Mouse (Mus musculus) kidney, embryonic 16.5 days (tissue): ENCODE results near the gene Olfr160. TPM values are rescaled to one million over a fixed set of nuclear protein-coding genes. Genes with fewer than 3 reads are reported as not detected.

Experiments used
- ATAC-seq: fragments of 200-750 bp; cut with Nextera tagmentation; 2 replicates; pipeline ENCODE4 v1.8.0; 2017; ENCODE audit warnings: moderate TSS enrichment; ENCODE audit not compliant: low FRiP score, low TSS enrichment
- H3K27ac ChIP-seq: fragments of 300-500 bp; sonication (generic); 2 replicates; pipeline ENCODE4 v1.5.1; 2014; ENCODE audit warnings: low read length
- H3K27me3 ChIP-seq: fragments of 300-500 bp; sonication (generic); 2 replicates; pipeline ENCODE4 v1.6.1; 2014; ENCODE audit warnings: low read length, control low read depth, mixed read lengths; ENCODE audit not compliant: insufficient read depth
- H3K36me3 ChIP-seq: fragments of 300-500 bp; sonication (generic); 2 replicates; pipeline ENCODE4 v1.6.1; 2014; ENCODE audit warnings: low read length, control low read depth, mixed read lengths; ENCODE audit not compliant: insufficient read depth
- H3K4me1 ChIP-seq: fragments of 300-500 bp; sonication (generic); 2 replicates; pipeline ENCODE4 v1.6.1; 2014; ENCODE audit warnings: low read length, control low read depth, mixed read lengths; ENCODE audit not compliant: insufficient read depth
- H3K4me2 ChIP-seq: fragments of 300-500 bp; sonication (generic); replicated peaks from 2 replicates; pipeline ENCODE4 v1.6.1; 2014; ENCODE audit warnings: low read depth, low read length
- H3K4me3 ChIP-seq: fragments of 300-500 bp; sonication (generic); 2 replicates; pipeline ENCODE4 v1.5.1; 2014; ENCODE audit warnings: mild to moderate bottlenecking, low read length
- H3K9ac ChIP-seq: fragments of 300-500 bp; sonication (generic); replicated peaks from 2 replicates; pipeline ENCODE4 v1.6.1; 2014; ENCODE audit warnings: low read length
- H3K9me3 ChIP-seq: fragments of 300-500 bp; sonication (generic); 2 replicates; pipeline ENCODE4 v1.6.1; 2016; ENCODE audit warnings: low read length, control low read depth
- WGBS: fragments of 180-500 bp; shearing (Covaris S2); extraction: QIAGEN DNeasy Blood & Tissue Kit; methylation state at CpG from one replicate; pipeline ENCODE4 v1.1.7; 2014; 5-methylcytosine and 5-hydroxymethylcytosine counted together
- polyA plus RNA-seq: library from polyadenylated mRNA; unstranded; fragments of >200 nt; fragmentation: Nextera tagmentation; extraction: Ambion mirVana; gene quantifications from 2 replicates; pipeline ENCODE4 v1.2.1, GENCODE M21; 2015

The Olfr160 gene
- polyA plus RNA-seq, 1 experiment from 2014 or later: not detected

DNA sequence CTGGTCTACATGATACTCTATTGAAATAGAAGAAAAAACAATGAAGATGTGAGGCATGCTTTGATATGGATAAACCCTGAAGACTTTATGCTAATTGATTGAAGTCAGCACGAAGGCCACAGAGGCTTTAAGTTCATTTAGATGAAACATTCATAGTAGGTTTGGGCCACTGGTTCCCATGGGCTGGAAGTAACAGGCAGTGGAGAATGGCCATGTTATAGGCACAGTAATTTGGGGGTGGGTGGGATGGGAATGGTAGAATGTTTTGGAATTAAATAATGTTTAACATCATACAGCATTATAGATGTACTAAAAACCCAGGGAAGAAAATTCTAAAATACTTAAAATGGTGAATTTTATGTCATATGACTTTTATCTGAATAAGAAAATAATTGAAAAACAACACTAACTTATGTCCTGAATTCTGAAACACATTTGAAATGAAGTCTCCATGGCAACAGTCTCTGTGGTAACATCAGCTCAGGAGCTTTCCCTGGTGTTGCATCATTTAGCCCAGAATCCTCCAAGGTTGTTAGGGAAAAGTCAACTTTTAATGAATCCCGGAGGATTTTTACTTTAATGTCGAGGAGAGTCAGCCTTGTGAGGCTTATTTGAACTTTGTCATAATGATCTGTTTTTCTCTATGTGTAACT lies 28.6 kb downstream of the Olfr160 start:
- H3K36me3 ChIP-seq: no peaks in the 10 kb centered on the region
- no peaks in the 10 kb centered on the region for H3K27me3 ChIP-seq
- no peaks in the 10 kb centered on the region for H3K4me1 ChIP-seq
- H3K4me3 ChIP-seq: no peak overlapping the region
- no peak overlapping the region for H3K4me2 ChIP-seq
- no peak overlapping the region for H3K27ac ChIP-seq
- no peaks in the 10 kb centered on the region for H3K9me3 ChIP-seq
- 85% methylated on average over 3 of the region's 3 CpGs for WGBS
- no peak for ATAC-seq
- no peak overlapping the region for H3K9ac ChIP-seq

DNA sequence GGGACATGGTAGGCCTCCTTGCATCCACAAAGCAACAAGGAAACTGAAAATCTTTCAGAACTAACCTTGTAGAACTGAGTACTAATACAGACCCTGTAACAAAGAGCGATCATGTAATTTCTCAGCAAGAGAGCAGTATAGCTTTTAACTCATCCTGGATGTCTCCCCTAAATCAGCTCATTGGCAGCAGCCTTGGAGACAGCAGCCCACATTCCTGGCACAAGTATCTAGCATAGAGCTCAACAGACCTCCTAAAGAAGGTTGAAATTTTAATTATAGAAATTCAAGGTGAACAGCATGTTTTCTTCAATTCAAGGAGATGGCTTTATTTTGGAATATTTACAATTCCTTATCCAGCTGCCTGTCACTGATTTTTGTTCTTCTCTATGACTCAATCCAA lies 34.9 kb downstream of the Olfr160 start:
- WGBS: 92% methylated on average over 1 of the region's 1 CpGs
- Histone ChIP-seq H3K9me3 (no peaks in the 10 kb centered on the region), H3K4me3 (no peak overlapping the region), H3K4me2 (no peak overlapping the region), H3K4me1 (no peaks in the 10 kb centered on the region), H3K9ac (no peak overlapping the region), H3K27me3 (no peaks in the 10 kb centered on the region), H3K36me3 (no peaks in the 10 kb centered on the region), H3K27ac (no peak overlapping the region)
- no peak for ATAC-seq

GRCm38 (mm10) chr9:37675287-37675686 lies 40.8 kb downstream of the Olfr160 start:
- WGBS: 76% methylated on average over 4 of the region's 4 CpGs
- H3K4me3 ChIP-seq: no peak overlapping the region

DNA sequence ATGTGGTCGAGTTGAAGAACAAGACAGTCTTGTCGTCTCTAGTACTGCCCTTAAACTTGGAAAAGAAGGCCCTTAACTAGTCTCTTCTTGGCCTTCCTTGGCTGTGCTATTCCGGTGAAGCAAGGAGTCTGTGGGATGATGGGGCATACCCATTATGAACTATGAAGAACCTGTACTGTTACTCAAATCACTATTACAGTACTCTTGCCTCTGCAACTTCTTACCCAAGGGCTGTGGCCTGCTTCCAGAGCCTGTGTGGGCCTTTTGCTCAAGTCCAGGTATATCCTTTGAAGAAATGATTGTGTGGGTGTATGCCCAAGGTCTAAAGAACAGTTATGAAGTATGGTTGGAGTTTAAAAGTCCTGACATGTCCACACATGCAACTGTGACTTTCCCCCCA lies 45.8 kb downstream of the Olfr160 start:
- H3K27ac ChIP-seq: no peak overlapping the region

More at GRCm38 (mm10) chr9:37675287-37675686, 40.8 kb downstream of the Olfr160 start:
- Histone ChIP-seq H3K36me3 (no peaks in the 10 kb centered on the region), H3K27ac (no peak overlapping the region), H3K4me1 (no peaks in the 10 kb centered on the region), H3K9ac (no peak overlapping the region), H3K4me2 (no peak overlapping the region), H3K27me3 (no peaks in the 10 kb centered on the region), H3K9me3 (no peaks in the 10 kb centered on the region)
- ATAC-seq: no peak

GRCm38 (mm10) chr9:37669678-37670077 lies 46.4 kb downstream of the Olfr160 start:
- no peaks in the 10 kb centered on the region for H3K36me3 ChIP-seq
- no peaks in the 10 kb centered on the region for H3K9me3 ChIP-seq
- no peak overlapping the region for H3K9ac ChIP-seq
- H3K27me3 ChIP-seq: no peaks in the 10 kb centered on the region
- ATAC-seq: no peak
- H3K4me1 ChIP-seq: no peaks in the 10 kb centered on the region
- no peak overlapping the region for H3K27ac ChIP-seq
- 30% methylated on average over 4 of the region's 4 CpGs for WGBS
- no peak overlapping the region for H3K4me2 ChIP-seq
- H3K4me3 ChIP-seq: no peak overlapping the region

More for the DNA sequence above, 45.8 kb downstream of the Olfr160 start:
- 92% methylated on average over 3 of the region's 3 CpGs for WGBS
- Histone ChIP-seq H3K36me3 (no peaks in the 10 kb centered on the region), H3K4me3 (no peak overlapping the region), H3K4me2 (no peak overlapping the region), H3K4me1 (no peaks in the 10 kb centered on the region), H3K9ac (no peak overlapping the region), H3K27me3 (no peaks in the 10 kb centered on the region), H3K9me3 (no peaks in the 10 kb centered on the region)
- no peak for ATAC-seq

DNA sequence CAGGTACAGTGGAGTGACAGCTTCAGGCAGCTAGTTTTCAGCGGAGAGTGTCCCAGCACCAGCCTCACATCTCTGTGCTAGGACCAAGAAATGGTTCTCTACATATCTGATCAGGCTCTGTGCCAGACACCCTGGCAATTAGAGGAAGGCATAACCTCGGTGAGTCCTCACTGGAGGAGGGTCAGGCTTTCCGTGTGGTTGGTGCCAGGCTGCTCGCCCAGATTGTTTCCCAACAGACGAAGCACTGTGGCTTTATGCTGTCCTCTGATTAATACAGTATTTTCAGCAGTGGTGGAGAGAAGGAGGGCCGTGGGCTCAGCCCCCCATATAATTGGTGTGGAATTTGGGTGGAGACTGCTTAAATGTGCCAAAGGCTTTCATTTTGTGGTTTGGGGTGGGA lies 46.9 kb downstream of the Olfr160 start, which contains the start of gene Panx3:
Gene Panx3, minus strand, starts transcription at position 121 of the 400 bp plus-strand sequence.
- Histone ChIP-seq H3K9ac (no peak within 1 kb of the TSS), H3K9me3 (no peaks in the 10 kb centered on the region), H3K36me3 (no peaks in the 10 kb centered on the region), H3K27ac (no peak within 1 kb of the TSS), H3K4me2 (no peak within 1 kb of the TSS), H3K4me3 (no peak within 1 kb of the TSS), H3K27me3 (no peaks in the 10 kb centered on the region), H3K4me1 (no peaks in the 10 kb centered on the region)
- 64% methylated on average over 6 of the region's 6 CpGs for WGBS
- peak; percentile 31; the same call in 1 of the 2 replicates for ATAC-seq

GRCm38 (mm10) chr9:37666045-37666444 lies 50.0 kb downstream of the Olfr160 start:
- Histone ChIP-seq H3K27ac (no peak overlapping the region), H3K27me3 (no peaks in the 10 kb centered on the region), H3K9me3 (no peaks in the 10 kb centered on the region), H3K4me1 (no peaks in the 10 kb centered on the region), H3K4me3 (no peak overlapping the region), H3K36me3 (no peaks in the 10 kb centered on the region), H3K4me2 (no peak overlapping the region), H3K9ac (no peak overlapping the region)
- 68% methylated on average over 7 of the region's 7 CpGs for WGBS
- ATAC-seq: no peak

DNA sequence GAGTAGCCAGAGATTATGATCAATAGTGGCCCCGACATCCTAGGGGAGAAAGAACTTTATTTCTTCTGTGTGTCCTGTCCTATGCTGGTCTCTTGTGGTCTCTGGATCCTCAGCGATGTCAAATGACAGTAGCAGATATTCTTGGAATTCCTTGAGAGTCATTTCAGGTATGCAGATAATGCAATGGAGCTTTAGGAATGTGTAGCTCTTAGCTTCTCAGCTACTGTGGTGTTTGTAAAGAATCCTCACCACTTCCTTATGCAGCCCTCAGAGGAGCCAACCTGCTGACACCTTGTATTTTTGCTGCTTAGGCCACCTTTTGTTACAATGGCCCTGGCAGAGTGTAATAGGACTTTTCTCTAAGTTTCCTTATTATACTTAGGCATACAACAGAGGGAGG lies 51.4 kb downstream of the Olfr160 start:
- Histone ChIP-seq H3K9me3 (no peaks in the 10 kb centered on the region), H3K4me3 (no peak overlapping the region), H3K27me3 (no peaks in the 10 kb centered on the region), H3K9ac (no peak overlapping the region), H3K4me2 (no peak overlapping the region), H3K4me1 (no peaks in the 10 kb centered on the region), H3K27ac (no peak overlapping the region), H3K36me3 (no peaks in the 10 kb centered on the region)
- 61% methylated on average over 2 of the region's 2 CpGs for WGBS
- ATAC-seq: no peak

- Histone ChIP-seq H3K4me1 (no peaks in the 10 kb centered on the region), H3K36me3 (no peaks in the 10 kb centered on the region), H3K4me3 (no peak overlapping the region), H3K9me3 (no peaks in the 10 kb centered on the region), H3K9ac (no peak overlapping the region), H3K27me3 (no peaks in the 10 kb centered on the region), H3K4me2 (no peak overlapping the region), H3K27ac (no peak overlapping the region)
- no peak for ATAC-seq
- WGBS: 78% methylated on average over 1 of the region's 1 CpGs
Observed at GRCm38 (mm10) chr9:37663210-37663609, 52.8 kb downstream of the Olfr160 start.

DNA sequence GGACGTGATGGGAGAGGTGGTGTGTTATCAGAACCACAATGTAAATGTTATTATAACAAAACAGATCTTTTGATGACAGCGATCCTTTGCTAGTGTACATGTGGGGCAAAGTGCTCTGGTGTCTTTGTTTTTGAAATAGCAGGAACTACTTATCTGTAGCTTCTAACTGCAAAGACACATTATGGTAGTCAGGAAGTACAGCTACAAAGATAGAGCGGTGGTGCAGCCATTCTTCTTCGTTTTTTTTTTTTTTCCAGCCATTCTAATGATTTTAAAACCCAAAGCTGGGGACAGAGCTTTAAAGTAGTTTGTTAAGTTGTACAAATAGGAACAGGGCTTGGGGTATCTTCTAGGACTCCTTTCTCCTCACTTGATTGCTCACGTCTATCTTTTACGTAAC lies 56.6 kb downstream of the Olfr160 start:
- Histone ChIP-seq H3K27ac (no peak overlapping the region), H3K27me3 (no peaks in the 10 kb centered on the region), H3K9me3 (no peaks in the 10 kb centered on the region), H3K9ac (no peak overlapping the region), H3K4me1 (peaks cover 10% of the 10 kb centered on the region; the same call in 1 of the 2 replicates), H3K36me3 (peaks cover 1% of the 10 kb centered on the region; the same call in 1 of the 2 replicates), H3K4me3 (no peak overlapping the region), H3K4me2 (no peak overlapping the region)
- ATAC-seq: no peak
- 79% methylated on average over 6 of the region's 6 CpGs for WGBS
